15 mouse cellular contexts compared by ENCODE assay signal in the genomic region with DNA sequence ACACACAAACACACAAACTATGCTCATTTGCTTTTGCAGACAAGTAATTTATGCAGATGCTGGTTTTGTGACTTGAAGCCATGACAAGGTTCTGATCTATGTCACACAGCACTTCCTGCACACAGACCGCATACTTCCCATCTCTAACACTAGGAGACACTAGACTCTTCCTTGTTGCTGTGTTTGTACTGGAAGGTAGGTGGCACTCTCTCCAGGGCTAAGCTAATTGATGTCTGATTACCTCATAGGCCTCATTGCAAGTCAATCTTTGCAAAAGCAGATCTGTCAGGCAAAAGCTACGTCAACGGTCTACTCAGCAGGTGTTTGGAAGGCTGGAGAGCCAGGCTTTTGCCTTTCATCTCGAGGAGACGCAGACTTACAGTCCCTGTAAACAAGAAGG.
A peak's percentile ranks its signal among the peaks of the same experiment; 100 is the strongest.
DNase-seq lines count a peak whose midpoint lies in the region; ATAC-seq and TF ChIP-seq lines count a peak whose summit lies in the region.
"Had no signal": no experiment of that assay in that cellular context is flagged by ENCODE, and none has a peak within 500 bp of the region (broad histone marks: within the 10 kb centered on the region; RNA-seq: fewer than 3 reads in every experiment).

No protein-coding gene starts in this region.

- H3K9ac ChIP-seq in liver, embryonic 14.5 days (replicated peaks) = no peak overlapping the region
- no peak overlapping the region for H3K9ac ChIP-seq in liver, embryonic 11.5 days (ENCODE audit: low read depth, low read length)
- H3K9ac ChIP-seq: heart, embryonic 13.5 days; hindbrain, embryonic 13.5 days had no signal

- TF ChIP-seq CTCF in gastrocnemius, adult 2 months (IDR thresholded peaks at IDR 0.05) = peak; percentile 40; the same call in 1 of the 2 replicates
- peak; percentile 58 for TF ChIP-seq CTCF in liver, embryonic 14.5 days (IDR thresholded peaks at IDR 0.05; ENCODE audit: low read depth)
- TF ChIP-seq CTCF in E14TG2a.4 (conservative IDR thresholded peaks at IDR 0.05; ENCODE audit: low read length) = peak; percentile 59

- ATAC-seq in liver, embryonic 14.5 days (ENCODE audit: insufficient read depth) = no peak
- ATAC-seq in liver, embryonic 11.5 days (replicated peaks; ENCODE audit: low FRiP score) = no peak
- ATAC-seq: midbrain, embryonic 16.5 days had no signal

- H3K4me1 ChIP-seq in liver, embryonic 14.5 days (replicated peaks; ENCODE audit: control insufficient read depth in 2 of 2, insufficient read depth in 2 of 2, low read length in 1 of 2) = no peaks in the 10 kb centered on the region
- H3K4me1 ChIP-seq in liver, embryonic 11.5 days (replicated peaks; ENCODE audit: control insufficient read depth, insufficient read depth, low read length) = no peaks in the 10 kb centered on the region
- peaks cover 6% of the 10 kb centered on the region for H3K4me1 ChIP-seq in E14TG2a.4 (replicated peaks; ENCODE audit: low read depth, low read length)
- H3K4me1 ChIP-seq: forebrain, embryonic 10.5 days; heart, embryonic 13.5 days; hindbrain, embryonic 13.5 days had no signal

- intact Hi-C loops in gastrocnemius, adult 2 months (cut with DNase I) = no loop called here

- no peaks in the 10 kb centered on the region for H3K27me3 ChIP-seq in liver, embryonic 14.5 days (ENCODE audit: control insufficient read depth, insufficient read depth, low read length)
- no peaks in the 10 kb centered on the region for H3K27me3 ChIP-seq in liver, embryonic 11.5 days (replicated peaks; ENCODE audit: control insufficient read depth, insufficient read depth, low read length)
- no peaks in the 10 kb centered on the region for H3K27me3 ChIP-seq in E14TG2a.4 (ENCODE audit: insufficient read depth, low read length)
- H3K27me3 ChIP-seq: heart, embryonic 13.5 days; hindbrain, embryonic 13.5 days had no signal

- no peaks in the 10 kb centered on the region for H3K36me3 ChIP-seq in liver, embryonic 14.5 days (replicated peaks; ENCODE audit: control insufficient read depth, insufficient read depth, low read depth)
- no peaks in the 10 kb centered on the region for H3K36me3 ChIP-seq in liver, embryonic 11.5 days (ENCODE audit: control insufficient read depth, insufficient read depth, low read length)
- no peaks in the 10 kb centered on the region for H3K36me3 ChIP-seq in E14TG2a.4 (ENCODE audit: insufficient read depth, low read length)
- H3K36me3 ChIP-seq: forebrain, embryonic 10.5 days; heart, embryonic 13.5 days; hindbrain, embryonic 13.5 days had no signal

- H3K9me3 ChIP-seq in liver, embryonic 14.5 days (ENCODE audit: control insufficient read depth, low read length) = no peaks in the 10 kb centered on the region
- no peaks in the 10 kb centered on the region for H3K9me3 ChIP-seq in liver, embryonic 11.5 days (ENCODE audit: control insufficient read depth, low read length)
- peaks cover 8% of the 10 kb centered on the region for H3K9me3 ChIP-seq in E14TG2a.4 (ENCODE audit: low read length)
- H3K9me3 ChIP-seq: heart, embryonic 13.5 days had no signal

- H3K27ac ChIP-seq in gastrocnemius, adult 2 months = no peak overlapping the region
- H3K27ac ChIP-seq in liver, embryonic 14.5 days = no peak overlapping the region
- H3K27ac ChIP-seq in liver, embryonic 11.5 days (ENCODE audit: low read depth, low read length) = no peak overlapping the region
- H3K27ac ChIP-seq: forebrain, embryonic 10.5 days; heart, embryonic 13.5 days; hindbrain, embryonic 13.5 days had no signal

- H3K4me2 ChIP-seq in liver, embryonic 14.5 days (ENCODE audit: low read depth) = no peak overlapping the region
- no peak overlapping the region for H3K4me2 ChIP-seq in liver, embryonic 11.5 days
- H3K4me2 ChIP-seq: heart, embryonic 13.5 days; hindbrain, embryonic 13.5 days had no signal

- no peak for TF ChIP-seq EP300 in liver, embryonic 14.5 days (IDR thresholded peaks at IDR 0.05; ENCODE audit: low read depth)

- DNase-seq in gastrocnemius, adult 2 months = no peak
- DNase-seq in gastrocnemius, adult 8-10 months (ENCODE audit: low spot score in 2 of 2) = no peak
- no peak for DNase-seq in liver, embryonic 14.5 days (ENCODE audit: low read depth in 3 of 3, low spot score in 3 of 3)
- DNase-seq in liver, embryonic 11.5 days (ENCODE audit: low spot score) = no peak
- DNase-seq in ZHBTc4 (ENCODE audit: low read depth, low spot score) = peak; percentile 71
- no peak for DNase-seq in right cerebral cortex, postnatal 10 days (ENCODE audit: low spot score in 2 of 2)
- no peak for DNase-seq in testis, postnatal 10 days (ENCODE audit: low spot score)
- DNase-seq: cerebellum, adult 11 months; gastrocnemius, postnatal 10 days; lung, adult 2 months had no signal

- no peak overlapping the region for H3K4me3 ChIP-seq in gastrocnemius, adult 2 months
- H3K4me3 ChIP-seq in liver, embryonic 14.5 days (ENCODE audit: insufficient read depth in 1 of 2, low read depth in 2 of 2, low read length in 2 of 2) = no peak overlapping the region
- no peak overlapping the region for H3K4me3 ChIP-seq in liver, embryonic 11.5 days (ENCODE audit: low read depth, low read length)
- H3K4me3 ChIP-seq in E14TG2a.4 (replicated peaks; ENCODE audit: low read length) = no peak overlapping the region
- H3K4me3 ChIP-seq: forebrain, embryonic 10.5 days; heart, embryonic 13.5 days; hindbrain, embryonic 13.5 days had no signal

- 65% methylated on average over 5 of the region's 5 CpGs for WGBS in liver, embryonic 14.5 days (ENCODE audit: insufficient replicate concordance)
- WGBS in liver, embryonic 11.5 days = 67% methylated on average over 5 of the region's 5 CpGs
